Mouse (Mus musculus) CH12.LX (cell line): Measurements from ENCODE around the gene Rpl5. TPM values are rescaled to one million over a fixed set of nuclear protein-coding genes. Genes with fewer than 3 reads are reported as not detected.

Experiments used
- DNase-seq: peaks from one replicate; pipeline ENCODE4 v3.0.0-alpha.2; 2013; ENCODE audit errors: extremely low read depth
- H3K27ac ChIP-seq: 2 replicates; pipeline ENCODE4 v1.5.1; 2012; ENCODE audit warnings: low read depth, mild to moderate bottlenecking, control low read depth, moderate library complexity; ENCODE audit not compliant: insufficient read depth
- H3K27me3 ChIP-seq: replicated peaks from 2 replicates; pipeline ENCODE3; 2012; ENCODE audit warnings: inconsistent platforms
- H3K36me3 ChIP-seq, 2 experiments: replicated peaks in 1 of 2; 2 replicates each; pipeline versions ENCODE3 to v1.6.1; 2012; ENCODE audit warnings: inconsistent platforms in 1 of 2, low read length in 1 of 2, mild to moderate bottlenecking in 1 of 2, mixed read lengths in 1 of 2, moderate library complexity in 1 of 2; ENCODE audit not compliant: control insufficient read depth in 1 of 2, insufficient read depth in 1 of 2
- H3K4me1 ChIP-seq, 2 experiments: 2 replicates each; pipeline ENCODE4 v1.6.1; 2012; ENCODE audit warnings: inconsistent platforms in 1 of 2, moderate library complexity in 1 of 2; ENCODE audit not compliant: insufficient read depth in 2 of 2, control insufficient read depth in 1 of 2
- H3K4me2 ChIP-seq: 2 replicates; pipeline ENCODE4 v1.6.1; 2012; ENCODE audit warnings: low read depth, mild to moderate bottlenecking, control low read depth; ENCODE audit not compliant: poor library complexity, insufficient read depth, severe bottlenecking
- H3K4me3 ChIP-seq, 3 experiments: fragments of 150-350 bp in 1 of 3; sonication (generic) in 1 of 3; replicated peaks in 1 of 3; 2 replicates each; pipeline versions ENCODE3 to v1.5.1; 2011 to 2012; ENCODE audit warnings: low read depth in 2 of 3, low read length in 2 of 3, mild to moderate bottlenecking in 2 of 3, moderate library complexity in 2 of 3, control low read depth in 1 of 3, improper control_type of control experiment in 1 of 3, inconsistent platforms in 1 of 3, mixed read lengths in 1 of 3; ENCODE audit not compliant: poor library complexity in 1 of 3
- H3K79me2 ChIP-seq: replicated peaks from 2 replicates; pipeline ENCODE4 v1.6.1; 2012; ENCODE audit warnings: mild to moderate bottlenecking, moderate library complexity; ENCODE audit not compliant: control insufficient read depth, poor library complexity, insufficient read depth, severe bottlenecking; ENCODE audit errors: extremely low read depth
- H3K9ac ChIP-seq: 2 replicates; pipeline ENCODE4 v1.6.1; 2012; ENCODE audit warnings: low read depth, mild to moderate bottlenecking, control low read depth, moderate library complexity; ENCODE audit not compliant: insufficient read depth
- H3K9me3 ChIP-seq: replicated peaks from 2 replicates; pipeline ENCODE3; 2012; ENCODE audit warnings: low read length, inconsistent platforms, mixed read lengths
- BHLHE40 ChIP-seq: IDR thresholded peaks from 2 replicates; pipeline ENCODE4 v1.6.1; 2011; ENCODE audit warnings: mild to moderate bottlenecking, low read depth, low read length, improper control_type of control experiment
- CHD2 ChIP-seq: IDR thresholded peaks from 2 replicates; pipeline ENCODE4 v1.6.1; 2011; ENCODE audit warnings: low read length, improper control_type of control experiment
- CTCF ChIP-seq, 2 experiments: IDR thresholded peaks in 1 of 2; conservative IDR thresholded peaks in 1 of 2; 2 replicates each; pipeline ENCODE4 v1.5.1; 2011 to 2012; ENCODE audit warnings: low read depth in 2 of 2, low read length in 2 of 2, improper control_type of control experiment in 1 of 2, inconsistent platforms in 1 of 2, mild to moderate bottlenecking in 1 of 2, moderate library complexity in 1 of 2
- ELF1 ChIP-seq: IDR thresholded peaks from 2 replicates; pipeline ENCODE4 v1.6.1; 2014; ENCODE audit warnings: low read depth, mild to moderate bottlenecking, inconsistent platforms, low read length, improper control_type of control experiment
- ETS1 ChIP-seq: conservative IDR thresholded peaks from 2 replicates; pipeline ENCODE4 v1.6.1; 2012; ENCODE audit warnings: low read depth, mild to moderate bottlenecking, inconsistent platforms, low read length, improper control_type of control experiment, moderate library complexity
- GABPA ChIP-seq: IDR thresholded peaks from 2 replicates; pipeline ENCODE4 v1.6.1; 2012; ENCODE audit warnings: low read depth, low read length, improper control_type of control experiment, inconsistent platforms; ENCODE audit not compliant: insufficient replicate concordance
- HCFC1 ChIP-seq: IDR thresholded peaks from 2 replicates; pipeline ENCODE4 v1.6.1; 2012; ENCODE audit warnings: low read depth, mild to moderate bottlenecking, inconsistent platforms, low read length, improper control_type of control experiment
- IRF4 ChIP-seq: IDR thresholded peaks from 2 replicates; pipeline ENCODE4 v1.6.1; 2014; ENCODE audit warnings: low read depth, mild to moderate bottlenecking, inconsistent platforms, low read length, improper control_type of control experiment
- JUN ChIP-seq: IDR thresholded peaks from 2 replicates; pipeline ENCODE4 v1.6.1; 2011; ENCODE audit warnings: low read depth, mild to moderate bottlenecking, low read length, improper control_type of control experiment, moderate library complexity; ENCODE audit not compliant: insufficient read depth
- JUND ChIP-seq: conservative IDR thresholded peaks from 2 replicates; pipeline ENCODE4 v1.6.1; 2011; ENCODE audit warnings: low read depth, low read length, improper control_type of control experiment
- KAT2A ChIP-seq: IDR thresholded peaks from 2 replicates; pipeline ENCODE4 v1.6.1; 2012; ENCODE audit warnings: low read length, improper control_type of control experiment, inconsistent platforms; ENCODE audit not compliant: insufficient replicate concordance
- MAZ ChIP-seq: IDR thresholded peaks from 2 replicates; pipeline ENCODE4 v1.6.1; 2012; ENCODE audit warnings: low read depth, mild to moderate bottlenecking, inconsistent platforms, low read length, improper control_type of control experiment, moderate library complexity
- MEF2A ChIP-seq: IDR thresholded peaks from 2 replicates; pipeline ENCODE4 v1.6.1; 2014; ENCODE audit warnings: low read depth, mild to moderate bottlenecking, inconsistent platforms, low read length, improper control_type of control experiment, borderline replicate concordance
- MXI1 ChIP-seq: IDR thresholded peaks from 2 replicates; pipeline ENCODE4 v1.6.1; 2011; ENCODE audit warnings: mild to moderate bottlenecking, low read depth, low read length, improper control_type of control experiment
- MYC ChIP-seq: IDR thresholded peaks from 2 replicates; pipeline ENCODE4 v1.6.1; 2011; ENCODE audit warnings: low read depth, mild to moderate bottlenecking, improper control_type of control experiment, low read length
- NELFE ChIP-seq: IDR thresholded peaks from 2 replicates; pipeline ENCODE4 v1.6.1; 2011; ENCODE audit warnings: low read depth, low read length, improper control_type of control experiment
- NRF1 ChIP-seq: IDR thresholded peaks from 2 replicates; pipeline ENCODE4 v1.6.1; 2014; ENCODE audit warnings: low read depth, mild to moderate bottlenecking, inconsistent platforms, low read length, improper control_type of control experiment, moderate library complexity
- PAX5 ChIP-seq: IDR thresholded peaks from 2 replicates; pipeline ENCODE4 v1.6.1; 2012; ENCODE audit warnings: low read length, inconsistent platforms, mixed read lengths
- POLR2A ChIP-seq: IDR thresholded peaks from 2 replicates; pipeline ENCODE4 v1.6.1; 2011; ENCODE audit warnings: low read depth, mild to moderate bottlenecking, improper control_type of control experiment, low read length
- RAD21 ChIP-seq: IDR thresholded peaks from 2 replicates; pipeline ENCODE4 v1.6.1; 2011; ENCODE audit warnings: low read depth, mild to moderate bottlenecking, low read length, improper control_type of control experiment, moderate library complexity
- RCOR1 ChIP-seq: conservative IDR thresholded peaks from 2 replicates; pipeline ENCODE4 v1.6.1; 2012; ENCODE audit warnings: low read depth, mild to moderate bottlenecking, inconsistent platforms, low read length, improper control_type of control experiment
- SIN3A ChIP-seq: IDR thresholded peaks from 2 replicates; pipeline ENCODE4 v1.6.1; 2012; ENCODE audit warnings: low read length, improper control_type of control experiment, inconsistent platforms
- SMC3 ChIP-seq: IDR thresholded peaks from 2 replicates; pipeline ENCODE4 v1.6.1; 2011; ENCODE audit warnings: low read depth, low read length, improper control_type of control experiment
- TBP ChIP-seq: conservative IDR thresholded peaks from 2 replicates; pipeline ENCODE4 v1.6.1; 2011; ENCODE audit warnings: low read depth, low read length, improper control_type of control experiment
- TCF12 ChIP-seq: IDR thresholded peaks from 2 replicates; pipeline ENCODE4 v1.6.1; 2014; ENCODE audit warnings: low read depth, mild to moderate bottlenecking, inconsistent platforms, low read length, improper control_type of control experiment
- UBTF ChIP-seq: IDR thresholded peaks from 2 replicates; pipeline ENCODE4 v1.6.1; 2012; ENCODE audit warnings: low read depth, mild to moderate bottlenecking, inconsistent platforms, low read length, improper control_type of control experiment, moderate library complexity
- USF2 ChIP-seq: conservative IDR thresholded peaks from 2 replicates; pipeline ENCODE4 v1.6.1; 2011; ENCODE audit warnings: low read depth, low read length, improper control_type of control experiment
- ZC3H11A ChIP-seq: IDR thresholded peaks from 2 replicates; pipeline ENCODE4 v1.6.1; 2012; ENCODE audit warnings: low read depth, mild to moderate bottlenecking, inconsistent platforms, low read length, improper control_type of control experiment
- ZKSCAN1 ChIP-seq: IDR thresholded peaks from 2 replicates; pipeline ENCODE4 v1.6.1; 2012; ENCODE audit warnings: low read depth, inconsistent platforms, low read length, improper control_type of control experiment, borderline replicate concordance
- ZMIZ1 ChIP-seq: IDR thresholded peaks from 2 replicates; pipeline ENCODE4 v1.6.1; 2012; ENCODE audit warnings: low read depth, mild to moderate bottlenecking, inconsistent platforms, low read length, improper control_type of control experiment
- ZNF384 ChIP-seq: IDR thresholded peaks from 2 replicates; pipeline ENCODE4 v1.6.1; 2012; ENCODE audit warnings: low read depth, low read length, improper control_type of control experiment, inconsistent platforms
- dilution Hi-C: fragments of 300-500 bp; cut with MboI; formaldehyde crosslinking; loops from 2 replicates; pipeline ENCODE4 v1.14.3; 2020; ENCODE audit warnings: low sequenced_read_pairs; ENCODE audit not compliant: extremely low pct_unique_long_range_greater_than_20kb, extremely low pct_ligation_motif_present
- in situ Hi-C: fragments of 300-500 bp; cut with MboI; formaldehyde crosslinking; loops from 3 replicates; pipeline ENCODE4 v1.14.3; 2019; ENCODE audit warnings: low sequenced_read_pairs, low pct_ligation_motif_present, low pct_unique_long_range_greater_than_20kb, mixed read lengths
- polyA plus RNA-seq: library from polyadenylated mRNA; unstranded; fragments of >175 nt; gene quantifications from 2 replicates; pipeline ENCODE4 v1.2.1, GENCODE M21; 2012; ENCODE audit warnings: low read depth; ENCODE audit not compliant: insufficient read length
- total RNA-seq, 2 experiments: library from RNA; depleted of rRNA; stranded (reverse); fragments of 300-350 nt in 1 of 2; fragments of >200 nt in 1 of 2; gene quantifications; 2 replicates each; pipeline ENCODE4 v1.2.3; 2012 to 2014

Rpl5 gene
- total and polyA plus RNA-seq, 3 experiments = 116 to 728 (median 368) TPM

DNA sequence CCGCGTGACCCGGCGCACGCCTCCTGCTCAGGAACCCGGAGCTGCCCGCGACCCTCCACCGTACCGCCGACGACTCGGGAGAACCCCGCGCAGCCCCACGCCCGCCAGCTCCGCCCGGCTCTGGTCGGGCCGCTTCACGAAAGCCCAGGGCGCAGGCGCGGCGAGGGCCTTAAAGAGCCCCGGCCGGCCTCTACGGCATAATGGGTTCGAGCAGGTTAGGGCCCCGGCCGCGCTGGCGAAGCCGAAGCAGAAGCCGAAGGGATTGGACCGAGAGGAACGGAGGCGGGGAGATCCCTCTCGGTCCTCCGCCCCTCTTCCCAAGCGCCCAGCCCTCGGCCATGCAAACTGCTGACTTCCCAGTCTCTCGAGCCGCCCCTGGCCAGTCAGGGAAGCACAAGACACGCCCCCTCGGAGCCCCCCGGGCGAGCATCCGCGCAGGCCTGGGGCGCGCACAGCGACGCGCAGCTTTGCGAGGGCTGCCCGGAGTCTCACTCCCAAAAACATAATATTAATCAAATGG, 31.3 kb upstream of the Rpl5 start:
- H3K9ac ChIP-seq = peak overlapping the region; percentile 56
- TF ChIP-seq ZNF384 (no peak), UBTF (peak; percentile 28; the same call in 1 of the 2 replicates), POLR2A (peak; percentile 64), MEF2A (no peak), GABPA (no peak), NRF1 (peak; percentile 87), ETS1 (no peak), RAD21 (no peak), JUND (no peak), ZKSCAN1 (no peak), RCOR1 (no peak), ELF1 (no peak; the same call in 1 of the 2 replicates), SMC3 (no peak), CHD2 (no peak), MXI1 (no peak), TCF12 (peak; percentile 64; the same call in 1 of the 2 replicates), JUN (no peak), MYC (no peak), TBP (0 out of 2 replicates have a peak, but pooled peaks have one; percentile 26), CTCF (conservative IDR thresholded peaks at IDR 0.05 in 1 of 2, IDR thresholded peaks at IDR 0.05 in 1 of 2; ENCODE audit: low read depth in 2 of 2, low read length in 2 of 2) (no peak), SIN3A (no peak), NELFE (0 out of 2 replicates have a peak, but pooled peaks have one; percentile 32), MAZ (0 out of 2 replicates have a peak, but pooled peaks have one; percentile 57), IRF4 (no peak), BHLHE40 (no peak), ZC3H11A (no peak), ZMIZ1 (0 out of 2 replicates have a peak, but pooled peaks have one; percentile 41), PAX5 (no peak), KAT2A (no peak), HCFC1 (no peak), USF2 (no peak)
- dilution Hi-C loops = no loop called here
- H3K27me3 ChIP-seq = peaks cover 9% of the 10 kb centered on the region
- H3K36me3 ChIP-seq = no peaks in the 10 kb centered on the region
- peak overlapping the region; percentile 66 for H3K4me2 ChIP-seq
- peak overlapping the region; percentile 50 to 89 (median 71) for H3K4me3 ChIP-seq
- DNase-seq = peak; percentile 75
- no peaks in the 10 kb centered on the region for H3K9me3 ChIP-seq
- in situ Hi-C loops = no loop called here
- no peak overlapping the region for H3K27ac ChIP-seq
- H3K4me1 ChIP-seq = peaks cover 3 to 30% of the 10 kb centered on the region in 2 experiments; a peak in 3 of 4 replicates
- peaks cover 9% of the 10 kb centered on the region for H3K79me2 ChIP-seq
